Mouse (Mus musculus): ENCODE results near the gene B3glct. TPM values are rescaled to one million over a fixed set of nuclear protein-coding genes. Genes with fewer than 3 reads are reported as not detected.

The B3glct gene
- total RNA-seq (2021): 10 to 100 TPM; 16.6 to 19.3 TPM
- long read RNA-seq, experiment 1, full-length matches to known transcripts: 6 of 10 reads
- long read RNA-seq, experiment 1, partial matches to known transcripts: 3 of 10 reads
- long read RNA-seq, experiment 1, other reads (novel, unspliced or antisense): 1 of 10 reads
- long read RNA-seq, experiment 2, full-length matches to known transcripts: 8 of 12 reads
- long read RNA-seq, experiment 2, partial matches to known transcripts: 1 of 12 reads
- long read RNA-seq, experiment 2, other reads (novel, unspliced or antisense): 3 of 12 reads

DNA sequence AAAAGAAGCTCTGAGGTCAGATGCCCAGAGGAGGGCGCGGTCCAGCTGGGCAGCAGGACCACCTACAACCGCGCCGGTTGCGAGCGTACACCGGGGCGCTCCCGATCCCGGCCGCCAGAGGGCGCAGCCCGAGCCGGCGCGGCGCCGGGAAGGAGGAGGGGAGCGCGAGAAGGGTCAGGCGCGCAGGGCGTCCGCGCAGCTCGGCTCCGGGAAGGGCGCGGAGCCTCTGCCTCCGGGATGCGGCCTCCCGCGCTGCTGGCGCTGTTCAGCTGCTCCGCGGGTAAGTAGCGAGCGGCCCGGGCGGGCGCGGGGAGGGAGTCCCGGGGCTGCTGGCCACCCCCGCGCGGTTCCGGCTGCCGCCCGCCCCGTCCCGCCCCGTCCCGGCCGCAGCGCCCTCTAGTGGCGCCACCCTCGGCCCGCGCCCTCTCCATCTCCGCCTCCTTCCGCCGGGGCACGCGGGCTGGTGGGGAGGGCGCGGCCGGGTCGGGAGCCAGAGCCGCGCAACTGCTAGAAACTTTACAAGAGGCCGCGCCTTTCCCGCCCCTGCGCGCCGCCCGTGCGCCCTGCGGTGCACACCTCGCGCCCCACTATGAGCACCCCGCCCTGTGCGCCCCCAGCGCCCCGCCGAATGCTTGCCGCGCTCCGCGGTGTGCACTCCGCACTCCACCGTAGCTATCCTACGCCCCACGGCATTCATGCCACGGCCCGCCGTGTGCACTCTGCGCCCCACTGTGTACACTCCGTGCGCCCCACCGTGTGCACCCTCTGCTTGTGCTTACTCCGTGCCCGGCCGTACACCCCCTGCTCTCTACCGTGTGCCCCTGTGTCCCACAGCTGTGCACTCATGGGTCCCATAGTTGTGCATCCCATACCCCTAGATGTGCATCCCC lies at the start of gene B3glct:
Gene B3glct, plus strand, starts transcription at position 131 of the 890 bp plus-strand sequence.
- DNase-seq (ENCODE audit: low spot score in 2 of 2): peak; percentile 66 to 77
- intact Hi-C loops (cut with DNase I): loop anchor here (10.0 kb wide), 1 partner anchor 346 kb away; no protein-coding TSS in a partner anchor

DNA sequence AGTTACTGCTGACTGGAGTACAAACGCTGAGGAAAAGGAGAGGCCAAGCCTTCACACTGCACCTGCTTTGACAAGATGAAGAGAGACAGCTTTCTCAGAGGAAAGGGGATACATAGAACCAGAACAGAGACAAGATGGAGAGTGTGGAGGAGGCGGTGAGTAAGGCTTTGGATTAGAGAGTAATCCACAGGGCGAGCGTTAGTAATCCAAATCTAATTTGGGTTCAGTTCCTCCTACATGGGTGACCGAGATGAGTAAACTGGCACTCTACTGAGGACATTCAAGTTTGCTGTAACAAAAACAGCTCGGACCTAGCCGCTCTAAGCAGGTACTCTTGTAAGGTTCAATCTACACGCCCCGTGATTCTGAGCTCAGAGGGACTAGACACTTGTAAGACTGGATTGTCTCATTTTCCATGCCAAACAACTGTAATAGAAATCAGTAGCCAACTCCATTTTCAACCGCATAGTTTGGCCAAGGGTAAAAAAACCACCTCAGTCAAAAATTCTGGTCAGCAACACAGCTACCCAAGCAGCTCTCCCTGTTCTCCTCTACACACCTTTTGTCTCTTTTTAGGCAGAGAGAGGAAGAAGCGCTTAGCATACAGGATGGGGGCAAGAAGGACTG lies 43.5 kb upstream of the B3glct start:
- intact Hi-C loops (cut with DNase I): loop anchor here (5.0 kb wide), 1 partner anchor 97 kb away; no protein-coding TSS in a partner anchor
- DNase-seq (ENCODE audit: low spot score in 2 of 2): no peak

DNA sequence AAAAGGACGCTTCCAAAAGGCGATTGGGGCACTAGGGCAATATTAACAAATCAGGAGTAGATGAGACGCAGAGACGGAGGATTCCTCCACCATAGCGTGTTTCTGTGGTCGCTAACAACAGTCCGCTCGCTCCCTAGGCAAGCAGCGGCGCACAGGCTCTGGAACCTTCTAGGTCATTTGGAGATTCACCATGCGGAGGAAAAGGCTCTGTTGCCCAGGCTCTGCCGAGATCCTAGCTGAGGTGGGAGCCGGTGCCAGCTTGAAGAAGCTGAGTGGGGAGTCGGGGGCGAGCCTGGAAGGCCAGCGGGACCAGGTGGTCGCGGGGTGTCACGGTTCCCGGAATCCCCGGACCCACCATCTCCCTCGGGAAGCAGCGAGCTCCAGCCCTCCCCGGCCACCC lies 42.5 kb upstream of the B3glct start:
- DNase-seq (ENCODE audit: low spot score in 2 of 2): peak in 1 of 2 experiments; percentile 39
- intact Hi-C loops (cut with DNase I): loop anchor here (5.0 kb wide), 1 partner anchor 98 kb away; no protein-coding TSS in a partner anchor

DNA sequence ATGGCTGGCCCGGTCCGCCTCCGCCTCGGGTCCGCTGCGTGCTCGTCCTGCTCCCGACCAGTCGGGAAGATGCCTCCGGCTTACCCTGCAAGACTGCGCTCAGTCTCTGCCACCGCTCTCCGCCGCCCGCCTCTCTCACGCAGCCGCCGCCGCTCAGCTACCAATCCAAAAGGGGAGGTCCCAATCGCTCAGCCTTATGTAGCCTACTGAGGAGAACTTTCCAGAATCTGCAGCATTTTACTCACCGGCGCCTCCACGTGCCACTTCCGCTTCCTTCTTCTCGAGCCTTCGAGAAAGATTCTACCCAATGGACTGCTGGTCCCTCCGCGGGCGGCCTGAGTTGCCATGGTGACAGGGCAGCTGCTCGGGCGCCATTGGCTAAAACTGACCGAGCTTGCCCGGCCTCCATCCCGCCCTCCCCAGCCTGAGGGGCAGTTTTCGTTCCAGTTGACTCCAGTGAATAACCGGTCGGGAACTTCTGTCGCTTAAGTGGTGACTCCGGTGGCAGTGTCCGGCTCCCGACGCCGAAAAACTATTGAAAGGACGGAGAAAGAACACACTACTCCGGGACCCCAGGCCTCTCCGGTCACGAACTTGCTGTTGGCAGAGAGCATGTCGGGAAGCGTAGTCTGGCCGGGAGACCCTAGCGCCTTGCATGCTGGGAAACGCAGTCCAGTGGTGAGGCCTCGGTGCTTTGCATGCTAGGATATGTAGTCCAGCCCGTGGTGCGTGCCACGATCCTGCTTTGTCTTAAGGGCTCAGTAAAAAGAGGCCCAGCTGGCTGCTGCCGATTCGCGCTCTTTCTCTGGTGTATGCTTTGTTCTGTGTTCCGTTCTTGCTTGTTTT lies 41.7 kb upstream of the B3glct start, which contains the start of gene Hsph1:
Gene Hsph1, minus strand, starts transcription at position 302 of the 846 bp plus-strand sequence.
- intact Hi-C loops (cut with DNase I): loop anchor here (5.0 kb wide), 1 partner anchor 99 kb away; no protein-coding TSS in a partner anchor
- DNase-seq (ENCODE audit: low spot score in 2 of 2): peak; percentile 99

DNA sequence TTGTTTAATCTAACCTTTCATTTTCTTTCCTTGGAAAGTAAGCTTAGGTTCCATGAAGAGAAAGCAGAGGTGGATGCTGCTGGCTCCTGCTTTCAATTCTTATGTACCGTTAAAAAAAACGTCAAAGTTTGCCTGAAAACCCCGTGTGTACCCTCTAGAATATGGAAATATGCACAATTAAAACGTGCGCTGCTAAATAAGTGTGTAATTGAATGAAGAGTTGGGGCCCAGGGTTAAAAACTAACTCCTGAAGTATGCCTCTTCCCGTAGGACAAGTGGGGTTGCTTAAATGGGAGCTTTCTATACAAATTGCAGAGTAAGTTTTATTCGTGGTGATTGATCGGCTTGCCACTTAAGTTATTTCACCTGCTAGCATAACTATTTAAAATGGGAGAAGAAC lies 40.7 kb upstream of the B3glct start:
- intact Hi-C loops (cut with DNase I): loop anchor here (5.0 kb wide), 1 partner anchor 100 kb away; no protein-coding TSS in a partner anchor
- no peak for DNase-seq (ENCODE audit: low spot score in 2 of 2)

DNA sequence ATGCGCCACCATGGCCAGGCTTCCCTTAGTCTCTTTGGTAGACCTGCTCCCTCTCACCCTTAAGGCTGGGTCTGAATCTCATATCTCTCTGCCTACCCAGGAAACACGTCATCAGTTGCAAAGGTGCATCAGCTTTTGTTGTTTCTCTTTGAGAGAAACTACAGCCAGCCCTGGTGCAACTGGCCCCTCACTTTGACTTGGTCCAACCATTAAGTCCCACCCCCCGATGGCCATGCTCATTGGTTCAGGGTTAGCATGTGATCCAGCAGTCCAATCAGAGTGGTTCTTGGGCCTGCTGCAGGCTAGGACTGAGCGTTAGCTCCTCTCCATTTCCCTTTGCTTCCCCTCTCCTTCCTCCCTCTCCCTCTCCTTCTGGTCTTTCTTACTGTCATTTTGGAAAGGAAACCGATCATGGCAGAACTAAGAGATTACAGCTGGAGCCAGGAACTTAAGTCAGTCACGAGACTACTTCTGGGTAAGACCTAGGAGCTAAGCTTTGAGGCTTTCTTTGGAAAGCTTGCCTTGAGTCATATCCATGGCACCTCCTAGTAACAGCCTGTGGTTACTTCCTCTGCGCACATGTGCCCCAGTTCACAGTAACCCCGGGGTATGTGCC lies 36.6 kb upstream of the B3glct start:
- intact Hi-C loops (cut with DNase I): loop anchor here (10.0 kb wide), 1 partner anchor 383 kb away; no protein-coding TSS in a partner anchor
- DNase-seq (ENCODE audit: low spot score in 2 of 2): no peak

DNA sequence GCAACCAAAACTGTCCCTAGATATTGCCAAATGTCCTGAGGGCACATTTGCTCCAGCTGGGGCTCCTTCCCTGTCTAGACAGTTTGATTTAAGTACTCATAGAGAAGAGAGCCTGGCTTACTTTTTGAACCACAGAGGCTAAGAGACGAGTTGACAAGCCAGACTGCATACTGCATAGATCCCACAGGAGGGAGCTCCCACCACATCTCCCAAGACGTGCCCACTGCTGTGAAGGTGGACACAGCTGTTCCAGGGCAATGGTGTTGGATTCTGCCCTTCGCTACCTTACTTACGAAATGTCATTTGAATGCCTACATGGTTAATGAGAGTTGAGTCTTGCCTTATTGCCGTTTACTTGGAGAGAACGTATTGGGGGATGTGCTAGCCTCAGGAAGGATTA lies 35.7 kb upstream of the B3glct start:
- no peak for DNase-seq (ENCODE audit: low spot score in 2 of 2)

DNA sequence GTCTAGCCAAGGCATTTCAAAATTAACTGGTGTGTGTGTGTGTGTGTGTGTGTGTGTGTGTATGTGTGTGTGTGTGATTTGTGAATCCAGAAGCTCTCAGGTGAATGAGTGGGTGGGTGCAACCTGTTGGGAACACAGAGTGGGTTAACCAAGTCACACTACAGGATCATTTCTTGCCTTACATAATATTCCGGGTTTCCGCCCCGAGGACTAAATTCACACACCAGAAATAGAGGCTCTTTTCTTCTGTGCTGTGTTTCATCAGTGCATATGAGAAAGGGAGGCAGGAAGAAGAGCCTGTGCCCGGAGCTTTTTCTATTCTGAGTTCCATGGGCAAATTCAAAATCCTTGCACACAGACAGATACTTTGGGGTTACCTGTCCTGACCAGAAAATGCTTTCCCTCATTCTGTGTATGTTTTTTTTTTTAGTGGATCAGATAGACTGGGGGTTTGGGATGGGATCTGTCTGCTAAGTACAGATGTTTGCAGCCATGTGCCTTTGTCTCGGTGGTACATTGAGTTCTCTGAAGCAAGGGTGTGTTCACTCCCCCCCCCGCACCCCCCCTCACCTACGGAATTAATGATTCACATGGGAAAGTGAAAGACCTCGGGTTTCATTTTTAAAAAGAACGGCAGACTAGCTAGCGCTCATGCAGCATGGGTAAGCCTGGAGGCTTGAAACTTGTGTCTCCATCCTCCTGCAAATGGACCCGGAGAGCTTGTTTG lies 35.1 kb upstream of the B3glct start:
- DNase-seq (ENCODE audit: low spot score in 2 of 2): peak; percentile 47 to 54
- intact Hi-C loops (cut with DNase I): loop anchor here (10.0 kb wide), 1 partner anchor 382 kb away; no protein-coding TSS in a partner anchor

More for the DNA sequence above, 35.7 kb upstream of the B3glct start:
- intact Hi-C loops (cut with DNase I): loop anchor here (10.0 kb wide), 1 partner anchor 382 kb away; no protein-coding TSS in a partner anchor

DNA sequence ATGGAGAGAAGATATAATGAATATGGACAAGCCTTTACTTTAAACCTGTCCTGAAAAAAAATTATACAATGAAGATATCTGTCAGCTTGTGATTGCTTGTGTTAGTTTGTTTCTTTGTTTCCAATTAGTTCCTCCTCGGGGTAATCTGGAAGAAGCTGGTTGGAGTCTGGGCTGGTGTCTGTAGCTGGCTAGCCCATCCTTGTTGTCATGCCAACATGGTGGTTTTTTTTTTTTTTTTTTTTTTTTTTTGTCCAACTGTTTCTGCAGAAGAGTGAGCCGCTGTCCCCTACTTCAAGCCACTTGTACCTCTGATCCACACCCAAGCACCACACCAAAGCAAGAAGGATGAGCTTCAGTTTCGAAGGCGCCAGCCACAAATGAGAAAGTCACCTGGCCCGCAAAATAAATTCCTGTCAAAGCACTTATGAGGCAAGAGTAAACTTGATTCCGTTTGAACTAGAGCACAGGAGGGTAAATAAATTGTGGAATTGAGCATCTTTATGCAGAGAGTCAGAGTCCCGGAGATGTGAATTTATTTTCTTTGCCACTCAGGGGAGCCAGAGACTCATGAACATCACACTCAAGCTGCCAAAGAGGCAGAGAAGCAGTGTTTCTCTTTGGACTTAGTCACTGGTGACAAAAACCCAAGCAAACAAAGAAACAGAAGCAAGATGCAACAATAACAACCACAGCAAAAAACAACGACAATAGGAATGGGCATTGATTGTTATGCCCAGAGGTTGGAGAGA lies 30.5 kb upstream of the B3glct start:
- intact Hi-C loops (cut with DNase I): loop anchor here (10.0 kb wide), 1 partner anchor 377 kb away; no protein-coding TSS in a partner anchor
- peak; percentile 57 to 74 for DNase-seq (ENCODE audit: low spot score in 2 of 2)

DNA sequence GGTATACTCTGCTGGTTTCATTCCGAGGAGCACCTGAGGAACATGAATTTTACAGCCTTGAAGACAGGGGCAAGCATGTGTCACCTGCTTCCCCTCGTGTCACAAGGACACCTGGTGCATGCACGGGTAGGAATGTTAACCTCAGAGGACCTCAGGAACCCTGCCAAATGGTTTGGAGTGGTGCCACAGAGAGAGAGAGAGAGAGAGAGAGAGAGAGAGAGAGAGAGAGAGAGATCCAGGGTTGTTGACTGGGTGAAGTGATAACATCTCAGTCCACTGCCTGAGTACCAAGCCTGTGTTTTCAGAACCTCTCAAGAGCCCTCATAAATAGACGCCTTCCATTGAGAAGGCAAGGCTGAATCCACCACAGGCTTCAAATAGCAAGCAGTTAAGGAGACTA lies 29.8 kb upstream of the B3glct start:
- intact Hi-C loops (cut with DNase I): loop anchor here (10.0 kb wide), 1 partner anchor 377 kb away; no protein-coding TSS in a partner anchor
- DNase-seq (ENCODE audit: low spot score in 2 of 2): no peak

DNA sequence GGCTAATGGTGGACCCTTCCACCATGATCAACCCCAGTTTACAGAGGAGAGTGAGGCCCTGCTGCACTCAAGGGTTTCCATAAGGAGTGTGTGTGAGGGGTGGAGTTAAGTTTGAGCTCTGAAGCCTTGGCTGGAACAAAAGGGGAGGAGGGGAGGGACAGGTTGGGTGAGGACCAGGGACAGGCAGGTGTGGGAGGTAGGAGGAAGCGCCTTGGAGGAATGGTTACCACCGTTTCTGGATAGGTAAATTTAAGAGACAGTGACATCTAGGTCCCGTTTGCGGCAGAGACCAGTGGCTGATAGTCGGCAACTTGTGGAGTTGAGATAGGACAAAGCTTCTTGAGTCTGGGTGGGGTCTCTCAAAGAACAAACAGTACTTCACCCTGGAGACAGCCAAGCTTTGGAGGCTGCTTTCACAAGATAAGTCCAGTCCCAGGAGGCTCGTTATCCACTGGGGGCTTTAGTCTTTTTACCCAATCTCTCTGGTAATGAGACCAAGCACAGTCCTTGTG lies 29.1 kb upstream of the B3glct start:
- DNase-seq (ENCODE audit: low spot score in 2 of 2): no peak
- intact Hi-C loops (cut with DNase I): loop anchor here (10.0 kb wide), 1 partner anchor 376 kb away; no protein-coding TSS in a partner anchor

DNA sequence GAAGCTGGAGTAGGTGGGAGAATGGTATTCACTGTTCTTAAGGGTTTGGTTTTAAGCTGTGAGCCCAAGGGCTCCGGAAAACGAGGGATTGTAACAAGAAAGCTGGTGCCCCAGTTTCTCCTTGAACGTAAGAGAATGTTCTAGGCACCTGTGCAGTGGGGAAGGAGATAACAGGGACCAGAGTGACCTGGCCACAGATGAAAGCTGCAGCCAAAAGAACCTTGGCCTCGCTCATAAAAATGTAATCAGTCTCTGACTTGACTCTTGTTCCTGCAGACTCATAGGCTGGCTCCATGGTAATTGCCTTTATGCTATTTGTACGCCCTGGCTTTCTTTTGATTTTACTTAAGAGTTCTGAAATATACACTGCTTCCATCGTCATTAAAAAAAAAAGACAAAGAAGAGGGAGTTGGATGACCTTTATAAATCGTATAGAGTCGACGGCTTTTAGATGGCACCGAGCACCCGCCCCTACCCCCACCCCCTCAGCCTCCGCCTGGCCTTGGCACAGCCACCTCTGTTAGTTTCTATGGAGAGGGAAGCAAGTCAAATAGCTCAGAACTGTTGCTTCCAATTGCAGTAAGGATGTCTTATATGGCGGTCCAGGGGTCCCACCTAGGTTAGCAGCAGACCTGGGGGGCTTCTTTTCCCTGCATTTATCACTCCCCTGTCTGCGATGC lies 28.4 kb upstream of the B3glct start:
- no peak for DNase-seq (ENCODE audit: low spot score in 2 of 2)
- intact Hi-C loops (cut with DNase I): loop anchor here (10.0 kb wide), 1 partner anchor 375 kb away; no protein-coding TSS in a partner anchor

DNA sequence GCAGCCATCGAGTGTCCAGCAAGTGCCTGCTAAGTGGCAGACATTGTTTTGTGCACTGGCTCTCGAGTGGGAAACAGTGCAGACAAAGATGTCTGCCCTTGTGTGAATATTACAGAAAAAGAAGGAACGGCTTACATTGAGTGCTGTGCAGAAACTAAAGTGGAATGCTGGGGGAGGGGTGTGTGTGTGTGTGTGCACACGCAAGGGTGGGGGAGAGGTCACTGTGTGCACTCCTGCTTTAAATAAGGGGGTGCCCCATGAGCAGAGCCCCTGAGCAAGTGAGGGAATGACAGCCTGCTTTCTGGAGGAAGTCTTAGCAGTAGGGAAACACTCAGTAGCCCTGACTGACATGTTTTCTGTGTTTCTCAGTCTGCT lies 27.9 kb upstream of the B3glct start:
- DNase-seq (ENCODE audit: low spot score in 2 of 2): no peak
- intact Hi-C loops (cut with DNase I): no loop called here

DNA sequence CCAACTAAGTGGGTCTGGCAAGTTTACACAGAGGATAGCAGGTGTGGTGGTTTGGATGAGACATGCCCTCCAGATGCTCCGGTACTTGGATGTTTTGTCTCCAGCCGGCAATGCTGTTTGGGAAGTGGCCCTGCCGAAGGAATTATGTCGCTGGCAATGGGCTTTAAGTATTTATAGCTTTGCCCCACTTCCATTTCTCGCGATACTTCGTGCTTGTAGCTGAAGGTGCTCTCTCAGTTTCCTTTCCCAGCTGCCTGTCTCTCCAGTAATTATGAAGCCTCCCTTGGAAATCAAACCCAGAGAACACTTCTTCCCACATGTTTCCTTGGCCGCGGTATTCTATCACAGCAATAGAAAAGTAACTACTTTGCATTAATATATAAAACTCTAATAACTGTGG lies 22.4 kb upstream of the B3glct start:
- no peak for DNase-seq (ENCODE audit: low spot score in 2 of 2)
- intact Hi-C loops (cut with DNase I): no loop called here

DNA sequence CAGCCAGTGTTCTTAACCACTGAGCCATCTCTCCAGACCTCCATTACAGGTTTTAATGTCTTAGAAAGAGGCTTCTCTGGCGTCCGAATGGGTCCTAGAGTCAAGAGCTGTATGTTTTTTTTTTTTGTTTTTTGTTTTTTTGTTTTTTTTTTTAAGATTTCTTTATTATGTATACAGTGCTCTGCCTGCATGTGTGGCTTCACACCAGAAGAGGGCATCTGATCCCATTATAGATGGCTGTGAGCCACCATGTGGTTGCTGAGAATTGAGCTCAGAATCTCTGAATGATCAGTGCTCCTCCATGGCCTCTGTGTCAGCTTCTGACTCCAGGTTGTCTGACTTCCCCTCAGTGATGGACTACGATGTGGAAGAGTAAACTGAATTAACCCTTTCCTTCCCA lies 20.0 kb upstream of the B3glct start:
- intact Hi-C loops (cut with DNase I): no loop called here
- DNase-seq (ENCODE audit: low spot score in 2 of 2): no peak
